Mouse (Mus musculus) retina, embryonic 14.5 days (tissue): ENCODE results near the gene Iglon5.

Source experiments
- DNase-seq: peaks from one replicate; pipeline ENCODE4 v3.0.0-alpha.2; 2015; ENCODE audit warnings: low spot score

The Iglon5 gene

DNA sequence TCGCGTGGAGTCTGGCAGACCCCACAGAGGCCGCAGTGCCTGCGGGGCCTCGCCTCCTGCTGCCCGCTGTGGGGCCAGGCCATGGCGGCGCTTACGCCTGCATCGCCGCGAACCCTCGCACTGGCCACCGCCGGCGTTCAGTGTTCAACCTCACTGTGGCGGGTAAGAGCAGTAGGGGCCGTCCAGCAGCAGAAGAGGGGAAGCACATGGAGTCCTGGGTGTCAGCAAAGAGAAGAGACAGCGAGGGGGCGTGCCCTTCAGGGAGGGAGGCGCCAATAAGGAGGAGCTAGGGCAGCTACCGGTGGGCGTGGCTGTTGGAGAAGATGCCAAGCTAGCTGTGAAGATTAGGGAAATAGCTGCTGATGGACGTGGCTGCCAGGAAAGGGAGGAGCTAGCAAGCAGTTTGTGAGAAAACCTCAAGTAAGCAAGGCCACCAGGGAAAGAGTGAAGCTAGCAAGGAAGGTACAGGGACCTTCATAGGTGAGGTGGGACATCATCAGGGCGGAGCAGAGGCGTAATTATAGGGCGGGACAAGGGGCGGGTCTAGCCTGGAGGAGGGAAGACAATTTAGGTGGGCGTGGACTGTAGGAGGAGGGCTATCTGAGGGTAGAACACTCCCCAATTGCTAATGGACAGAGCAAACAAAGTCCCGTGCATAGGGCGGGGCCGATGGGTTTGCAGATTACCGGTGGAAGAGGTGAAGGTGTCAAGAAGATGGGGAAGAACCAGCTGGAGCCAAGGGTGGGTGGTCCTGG is 24.4 kb downstream of the Iglon5 start:
- peak; percentile 92 for DNase-seq

DNA sequence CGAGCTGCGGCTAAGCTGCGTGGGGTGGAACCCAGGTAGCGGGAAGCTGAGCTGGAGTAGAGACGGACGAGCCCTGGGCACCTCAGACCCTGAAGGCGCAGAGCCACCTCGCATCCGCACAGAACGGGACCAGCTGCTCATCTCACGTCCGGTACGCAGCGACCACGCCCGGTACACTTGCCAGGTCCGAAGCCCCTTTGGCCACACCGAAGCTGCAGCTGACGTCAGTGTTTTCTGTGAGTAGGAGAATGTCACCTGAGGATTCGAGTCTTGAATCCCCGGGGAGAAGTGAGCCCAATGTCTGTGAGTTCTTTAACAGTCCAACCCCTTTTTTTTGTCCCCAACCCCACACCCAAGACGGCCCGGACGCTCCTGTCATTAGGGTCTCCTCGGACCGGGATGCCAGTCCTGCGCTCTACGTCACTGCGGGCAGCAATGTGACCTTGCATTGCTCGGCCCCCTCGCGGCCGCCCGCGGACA is 25.0 kb downstream of the Iglon5 start:
- DNase-seq = no peak

DNA sequence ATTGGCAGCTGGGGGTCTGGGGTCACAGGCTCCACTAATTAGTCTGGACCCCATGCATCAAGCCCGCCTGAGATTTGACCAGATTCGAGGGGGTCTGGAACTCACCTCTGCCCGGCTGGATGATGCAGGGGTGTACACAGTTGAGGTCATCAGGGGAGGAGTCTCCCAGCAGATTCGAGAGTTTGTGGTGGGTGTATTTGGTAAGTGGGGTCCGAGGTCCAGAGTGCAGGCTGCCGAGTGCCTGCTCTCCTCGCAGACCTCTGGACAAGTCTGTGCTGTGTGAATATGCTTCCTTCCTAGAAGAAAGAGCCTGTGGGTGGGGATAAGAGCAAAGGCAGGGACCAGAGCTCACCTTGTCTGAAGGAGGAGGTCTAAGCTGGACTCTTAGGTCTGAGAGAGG is 25.9 kb downstream of the Iglon5 start:
- DNase-seq = no peak

DNA sequence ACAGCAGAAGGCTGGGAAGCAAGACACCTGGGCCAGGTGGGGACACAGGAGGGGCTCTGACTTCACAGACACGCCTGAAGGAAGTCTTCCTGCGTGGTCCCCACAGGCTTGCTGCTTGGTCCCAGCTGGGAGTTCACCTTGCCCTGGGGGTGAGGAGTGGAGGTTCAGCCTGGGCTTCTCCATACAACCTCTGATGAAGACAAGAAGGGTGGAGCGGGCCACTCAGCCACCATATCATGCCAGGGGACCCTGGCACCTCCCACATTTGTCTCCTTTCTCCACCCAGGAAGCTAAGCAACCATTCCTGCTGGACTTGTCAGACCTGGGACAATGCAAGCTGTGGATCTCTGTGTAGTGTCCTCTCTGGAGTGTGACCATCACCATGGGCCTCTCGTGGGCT is 27.0 kb downstream of the Iglon5 start, which contains the start of gene Vsig10l:
Vsig10l (plus strand) TSS at position 301 of the 400 bp plus-strand sequence.
- DNase-seq = no peak

DNA sequence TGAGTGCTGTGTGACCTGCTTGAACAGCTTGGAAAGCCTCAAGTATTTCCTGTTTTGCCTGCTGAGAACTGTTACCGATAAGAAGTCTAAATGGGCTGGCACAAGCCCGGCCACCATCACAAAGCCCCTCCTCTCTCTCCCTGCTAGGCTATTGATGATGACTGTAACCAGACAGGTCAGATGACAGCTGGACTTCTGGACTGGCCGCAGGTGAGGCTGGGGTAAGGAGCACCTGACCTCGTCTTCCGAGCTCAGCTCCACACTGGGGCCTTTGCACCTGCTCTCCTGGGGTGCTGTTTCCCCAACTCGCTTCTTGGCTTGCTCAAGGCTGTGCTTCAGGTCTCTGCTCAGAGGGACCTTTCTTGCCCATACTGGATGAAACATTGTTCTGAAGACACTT is 35.5 kb downstream of the Iglon5 start:
- DNase-seq = no peak

DNA sequence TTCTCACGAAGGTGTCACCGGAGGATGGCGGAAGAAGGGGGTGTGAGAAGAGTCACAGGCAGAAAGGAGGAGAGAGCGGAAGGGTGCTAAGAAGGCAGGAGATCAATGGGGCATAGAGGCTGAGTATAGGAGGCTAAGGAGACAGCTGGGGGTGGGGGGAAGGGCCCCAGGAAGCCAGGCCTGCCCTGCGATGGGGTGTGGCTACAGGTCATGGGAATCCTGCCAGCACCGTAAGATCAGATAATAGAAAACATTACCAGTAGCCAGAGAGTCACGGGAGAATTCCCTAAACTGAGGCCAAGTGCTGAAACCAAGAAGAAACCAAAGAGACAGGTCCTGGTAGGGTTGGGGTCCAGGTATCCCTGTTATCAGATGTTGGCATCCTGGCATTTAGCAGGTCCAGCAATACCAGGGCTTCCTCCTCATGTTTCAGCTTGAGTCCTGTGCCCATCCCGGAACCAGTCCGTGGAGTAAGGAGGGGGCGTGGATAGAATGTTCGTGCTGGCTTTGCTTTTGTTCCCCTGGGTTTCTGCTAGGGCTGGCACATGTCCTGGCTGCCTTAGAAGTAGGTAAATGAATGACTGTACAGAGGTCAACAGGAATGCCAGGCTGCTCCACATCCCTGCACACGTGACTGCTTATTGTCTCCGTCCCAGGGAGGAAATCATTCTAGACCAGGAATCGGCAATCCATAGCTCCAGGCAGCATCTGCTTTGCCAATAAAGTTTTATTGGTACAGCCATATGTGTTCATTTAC is 36.1 kb downstream of the Iglon5 start:
- no peak for DNase-seq

DNA sequence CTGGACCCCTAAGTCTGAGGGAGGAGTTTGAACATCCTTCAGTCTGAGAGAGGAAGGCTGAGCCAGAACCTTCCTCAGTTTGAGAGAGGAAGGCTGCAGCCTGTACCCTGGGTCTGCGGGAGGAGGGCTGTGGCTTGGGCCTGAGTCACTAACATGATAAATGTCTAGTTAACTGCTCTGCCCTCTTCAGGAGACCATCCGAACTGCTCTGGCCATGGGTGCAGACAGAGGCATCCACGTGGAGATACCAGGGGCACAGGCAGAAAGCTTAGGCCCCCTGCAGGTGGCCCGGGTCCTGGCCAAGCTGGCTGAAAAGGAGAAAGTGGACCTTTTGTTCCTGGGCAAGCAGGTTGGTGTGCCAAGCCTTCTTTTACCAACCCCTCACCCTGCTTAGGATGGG is 37.3 kb downstream of the Iglon5 start:
- no peak for DNase-seq

DNA sequence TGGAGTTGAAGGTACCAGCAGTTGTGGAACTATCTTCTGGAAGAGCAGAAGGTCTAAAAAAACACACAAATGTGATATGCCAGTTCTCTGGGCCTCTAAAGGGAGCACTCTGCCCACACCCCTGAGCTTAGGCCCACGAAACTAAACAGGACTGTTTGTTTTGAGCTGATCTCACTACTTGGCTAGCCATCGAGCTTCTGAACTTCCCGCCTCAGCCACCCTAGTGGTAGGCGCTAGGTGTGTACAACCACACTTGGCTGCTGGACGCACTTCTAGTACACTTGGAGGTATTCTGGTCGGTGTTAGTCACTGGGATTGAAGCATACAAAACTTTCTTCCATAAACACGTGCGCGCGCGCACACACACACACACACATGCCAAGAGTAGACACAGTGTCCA is 38.1 kb downstream of the Iglon5 start:
- DNase-seq = no peak

DNA sequence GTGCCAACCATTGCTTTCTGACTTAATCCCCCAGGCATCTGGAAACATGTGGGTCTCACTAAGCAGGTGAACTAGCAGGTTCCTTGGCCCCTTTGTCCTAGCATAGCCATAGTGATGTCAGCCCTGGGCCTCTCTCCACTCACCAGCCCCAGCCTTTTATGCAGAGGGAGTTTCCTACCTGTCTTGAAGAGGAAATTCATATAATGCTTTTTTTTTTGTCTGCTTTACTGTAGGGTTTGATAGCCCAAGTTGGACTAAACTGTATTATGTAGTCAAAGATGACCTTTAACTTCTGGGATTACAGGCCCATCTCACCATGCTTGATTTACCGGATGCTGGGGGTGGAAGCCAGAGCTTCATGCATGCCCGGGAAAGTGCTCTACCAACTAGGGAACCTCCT is 40.1 kb downstream of the Iglon5 start:
- no peak for DNase-seq

DNA sequence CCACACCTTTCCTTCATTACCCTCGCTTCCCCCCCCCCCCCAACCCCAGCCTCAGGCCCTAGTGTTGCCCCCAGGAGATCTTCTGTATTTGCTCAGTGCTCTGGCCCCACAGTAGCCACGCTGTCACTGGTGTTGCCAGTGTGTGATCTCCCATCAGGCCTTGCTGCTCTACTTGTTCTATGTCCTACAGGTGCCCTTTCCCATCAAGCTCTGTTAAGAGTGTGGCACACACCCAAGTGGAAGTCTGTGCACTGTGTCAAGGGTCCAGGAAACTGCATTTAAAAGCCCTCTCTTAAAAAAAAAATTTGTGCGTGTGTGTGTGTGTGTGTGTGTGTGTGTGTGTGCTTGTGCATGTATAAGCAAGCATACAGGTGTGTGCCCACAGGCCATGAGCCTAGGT is 41.6 kb downstream of the Iglon5 start:
- no peak for DNase-seq

DNA sequence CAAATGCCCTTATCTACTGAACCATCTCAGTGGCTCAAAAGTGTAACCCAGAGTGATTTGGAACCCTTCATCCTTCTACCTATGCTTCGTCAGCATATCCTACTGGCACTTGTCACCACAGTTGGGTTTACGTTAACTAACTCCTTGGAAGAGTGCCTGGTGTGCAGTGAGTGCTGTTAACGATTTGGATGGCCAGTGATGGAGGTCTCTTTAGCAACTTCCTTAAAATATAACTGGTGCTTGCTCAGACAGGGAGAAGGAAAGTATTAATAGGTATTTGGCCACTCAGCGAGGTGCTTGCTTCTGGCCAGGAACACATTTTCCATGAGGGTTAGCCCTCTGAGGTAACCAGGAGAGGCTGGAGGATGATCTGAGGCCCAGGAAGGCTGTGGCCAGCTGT is 42.1 kb downstream of the Iglon5 start:
- DNase-seq = no peak

DNA sequence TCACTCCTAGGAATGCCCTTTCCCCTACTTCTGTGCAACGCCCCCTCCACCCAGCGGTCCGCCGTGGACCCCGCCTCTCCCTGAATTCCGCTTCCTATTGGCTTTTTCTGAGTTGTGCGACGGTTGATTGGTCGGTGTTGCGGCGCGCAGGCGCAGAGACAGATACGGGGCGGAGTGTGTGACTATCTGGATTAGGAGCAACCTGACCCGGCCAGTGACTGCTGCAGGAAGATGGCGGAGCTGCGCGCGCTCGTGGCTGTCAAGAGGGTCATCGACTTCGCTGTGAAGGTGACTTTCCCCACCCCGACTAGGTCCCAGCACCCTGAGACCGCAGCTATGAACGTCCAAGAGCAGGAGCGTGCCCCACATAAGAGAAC is 46.0 kb downstream of the Iglon5 start, which contains the start of the genes Etfb and Gm45233:
Etfb (plus strand) TSS at position 167 of the 377 bp plus-strand sequence.
Gm45233 (plus strand) TSS at position 212 of the 377 bp plus-strand sequence.
- DNase-seq = peak; percentile 94

DNA sequence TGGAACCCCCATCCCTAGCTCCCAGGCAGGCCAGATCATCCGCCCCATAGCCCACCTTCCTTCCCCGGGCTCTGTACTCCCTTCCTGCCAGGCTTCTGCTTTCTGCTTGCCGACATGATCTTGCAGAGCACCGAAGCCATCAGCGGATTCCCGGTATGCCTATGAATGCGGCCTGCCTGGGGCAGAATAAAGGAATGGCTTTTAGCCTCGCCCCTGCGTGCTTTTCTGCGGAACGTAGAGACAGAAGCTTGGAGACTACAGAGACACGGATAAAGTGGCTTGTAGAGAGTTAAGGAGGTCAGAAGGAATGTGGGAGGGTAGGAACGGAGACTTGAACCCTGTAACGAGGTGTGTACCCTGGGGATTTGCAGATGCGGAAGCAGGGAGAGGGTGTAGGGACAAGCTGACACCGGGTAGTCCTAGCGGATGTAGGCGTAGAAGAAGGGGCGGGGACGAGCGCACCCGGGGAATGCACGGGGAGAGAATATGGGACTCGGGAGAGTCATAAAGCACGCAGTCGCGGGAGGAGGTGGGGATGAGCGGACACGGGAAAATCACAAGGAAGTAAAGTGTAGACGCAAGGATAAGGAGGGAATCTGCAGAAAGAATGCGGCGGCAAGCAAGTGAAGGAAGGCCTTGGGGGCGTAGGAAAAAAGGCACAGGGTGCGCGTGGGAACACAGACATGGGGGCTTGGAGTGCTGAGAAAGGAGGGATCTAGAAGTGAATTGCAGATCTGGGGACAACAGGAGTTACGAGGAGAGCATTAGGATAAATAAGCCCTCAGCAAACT is 46.6 kb downstream of the Iglon5 start:
- peak; percentile 64 for DNase-seq

DNA sequence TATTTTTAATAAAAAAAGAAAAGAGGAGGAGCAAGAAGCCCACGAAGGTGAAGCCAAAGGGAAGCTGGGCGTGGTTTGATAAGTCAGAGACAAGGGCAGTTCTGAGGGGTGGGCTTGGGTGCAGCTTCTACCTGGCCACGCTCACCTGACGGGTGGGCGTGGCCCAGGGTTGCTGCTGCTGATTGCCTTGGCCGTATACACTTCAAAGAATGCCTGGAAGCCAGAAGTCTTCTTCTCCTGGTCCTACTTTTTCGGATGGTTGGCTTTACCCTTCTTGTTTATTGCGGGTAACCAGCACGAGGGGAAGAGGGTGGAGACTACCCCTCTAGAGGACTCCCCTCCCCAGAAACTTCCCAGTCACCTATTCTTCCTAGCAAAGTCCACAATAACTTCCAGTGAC is 47.2 kb downstream of the Iglon5 start:
- no peak for DNase-seq

DNA sequence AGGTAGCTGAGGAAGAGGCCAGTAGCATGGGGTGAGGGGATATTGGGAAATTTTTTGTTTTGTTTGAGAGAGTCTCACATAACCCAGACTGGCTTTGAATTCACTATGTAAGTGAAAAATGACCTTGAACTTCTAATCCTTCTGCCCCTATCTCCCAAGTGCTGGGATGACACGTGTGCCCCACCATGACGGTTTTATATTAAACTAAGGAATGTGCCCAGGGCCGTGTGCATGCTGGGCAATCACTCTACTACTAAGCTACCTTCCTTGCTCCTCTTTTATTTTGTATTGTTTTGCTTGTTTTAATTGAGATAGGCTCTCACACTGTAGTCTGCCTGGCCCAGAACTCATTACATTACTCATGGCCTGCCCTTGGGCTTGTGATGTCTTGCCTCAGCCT is 48.8 kb downstream of the Iglon5 start:
- DNase-seq = no peak

DNA sequence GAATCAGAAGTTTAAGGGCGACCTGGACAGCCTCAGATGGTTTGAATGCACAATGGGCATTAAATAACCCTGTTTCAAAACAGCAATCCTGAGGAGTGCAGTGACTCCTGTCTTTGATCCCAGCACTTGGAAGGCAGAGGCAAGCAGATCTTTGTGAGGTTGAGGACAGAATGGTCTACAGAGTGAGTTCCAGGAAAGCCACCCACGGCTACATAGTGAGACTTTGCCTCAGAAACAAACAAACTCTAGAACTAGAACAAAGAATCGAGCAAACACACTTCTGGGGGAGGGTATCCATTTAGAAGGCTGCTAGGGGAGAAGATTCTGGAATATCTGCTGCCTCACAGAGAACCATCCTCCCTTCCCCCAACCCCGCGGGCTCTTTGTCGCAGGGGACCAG is 49.4 kb downstream of the Iglon5 start, which contains the start of gene Cldnd2:
Cldnd2 (plus strand) TSS at position 301 of the 400 bp plus-strand sequence.
- DNase-seq = no peak

DNA sequence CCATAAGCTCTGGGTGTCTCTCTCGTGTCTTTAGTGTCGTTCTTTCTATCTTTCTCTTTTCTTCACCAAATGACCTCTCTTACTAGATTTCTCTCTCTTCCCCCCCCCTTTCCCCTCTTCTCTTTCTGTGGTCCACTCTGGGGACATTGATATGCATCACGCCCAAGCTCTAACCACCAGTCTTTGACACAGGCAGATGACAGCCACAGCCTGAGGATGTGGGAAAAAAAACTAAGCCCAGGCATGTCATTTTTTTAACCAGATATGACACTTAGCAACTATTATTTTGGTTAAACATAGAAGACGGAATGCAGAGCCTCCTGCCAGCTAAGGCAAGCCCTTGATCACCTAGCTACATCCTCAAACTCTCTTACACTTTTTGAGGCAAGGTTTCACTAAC is 51.3 kb downstream of the Iglon5 start:
- DNase-seq = no peak

DNA sequence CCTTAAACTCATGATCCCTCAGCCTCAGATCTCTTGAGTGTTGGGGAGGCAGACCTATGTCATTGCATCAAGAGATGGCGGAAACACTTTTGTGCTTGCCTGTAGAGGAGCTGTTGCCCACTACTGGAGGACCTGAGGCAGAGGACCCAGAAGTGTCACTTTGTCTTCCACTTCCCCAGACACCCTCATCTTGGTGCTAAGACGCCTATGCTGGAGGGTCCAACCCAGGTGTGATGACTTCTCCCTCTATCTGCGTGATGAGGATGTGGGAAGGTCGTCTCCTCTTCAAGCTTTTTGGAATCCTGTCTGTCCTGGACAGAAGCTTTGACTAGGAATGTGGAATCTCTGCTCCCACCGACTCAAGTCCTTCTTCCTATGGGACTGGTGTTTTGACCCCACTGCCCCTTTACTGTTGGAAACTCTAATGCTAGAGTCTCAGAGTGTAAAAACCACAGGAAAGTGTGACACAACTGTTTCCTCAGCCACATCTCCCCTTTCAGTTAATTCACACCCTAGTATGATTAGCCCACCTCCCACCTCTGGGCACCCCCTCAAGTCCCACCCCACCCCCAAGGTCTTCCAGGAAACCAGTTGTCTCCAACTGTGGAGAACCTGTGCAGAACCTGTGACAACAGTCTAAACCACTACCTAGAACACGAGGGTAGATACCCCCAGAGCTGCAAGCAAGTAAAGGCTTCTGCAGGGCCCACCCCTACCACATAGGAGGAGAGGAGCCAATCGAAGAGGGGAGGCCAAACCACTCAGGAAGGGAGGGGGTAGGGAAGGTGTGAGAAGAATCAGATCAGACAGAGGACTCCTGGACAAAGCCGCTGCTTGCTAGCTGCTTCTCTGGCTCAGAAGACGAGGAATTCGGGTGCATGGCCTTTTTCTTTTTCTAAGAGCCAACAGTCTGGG is 53.3 kb downstream of the Iglon5 start, which contains the start of gene Nkg7:
Nkg7 (plus strand) TSS at position 733 of the 915 bp plus-strand sequence.
- no peak for DNase-seq

DNA sequence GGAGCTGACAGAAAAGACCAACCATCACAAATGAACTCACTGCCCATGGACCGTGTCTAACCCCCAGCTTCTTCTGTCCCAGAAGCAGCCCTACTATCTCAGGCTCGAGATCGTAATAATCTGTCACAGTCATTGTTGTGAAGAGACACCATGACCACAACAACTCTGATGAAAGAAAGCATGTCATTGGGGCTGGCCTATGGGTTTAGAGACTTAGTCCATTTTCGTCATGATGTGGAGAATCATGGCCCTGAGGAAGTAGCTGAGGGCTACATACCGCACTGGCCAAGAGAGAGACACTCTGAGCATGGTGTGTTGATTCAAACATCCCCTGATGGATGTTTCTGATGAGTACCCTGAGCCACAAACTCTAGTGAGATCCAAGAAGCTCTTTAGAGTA is 55.2 kb downstream of the Iglon5 start:
- no peak for DNase-seq

DNA sequence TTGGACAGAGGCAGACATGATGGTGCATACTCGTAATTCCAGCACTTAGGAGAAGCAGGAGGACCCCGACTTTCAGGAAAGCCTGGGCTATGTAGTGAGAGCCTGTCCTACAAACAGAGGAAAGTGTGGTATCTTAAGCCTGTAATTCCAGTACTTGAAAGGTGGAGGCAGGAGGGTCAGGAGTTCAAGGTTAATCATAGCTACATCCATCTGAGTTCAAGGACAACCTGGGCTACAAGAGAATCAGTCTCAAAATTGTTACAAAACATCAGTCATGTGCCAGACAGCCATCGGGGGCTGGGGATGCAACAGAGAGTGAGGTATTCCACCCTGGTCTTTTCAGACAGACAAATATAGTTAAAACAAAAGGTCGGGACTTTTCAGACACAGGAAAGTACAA is 57.0 kb downstream of the Iglon5 start:
- DNase-seq = no peak

DNA sequence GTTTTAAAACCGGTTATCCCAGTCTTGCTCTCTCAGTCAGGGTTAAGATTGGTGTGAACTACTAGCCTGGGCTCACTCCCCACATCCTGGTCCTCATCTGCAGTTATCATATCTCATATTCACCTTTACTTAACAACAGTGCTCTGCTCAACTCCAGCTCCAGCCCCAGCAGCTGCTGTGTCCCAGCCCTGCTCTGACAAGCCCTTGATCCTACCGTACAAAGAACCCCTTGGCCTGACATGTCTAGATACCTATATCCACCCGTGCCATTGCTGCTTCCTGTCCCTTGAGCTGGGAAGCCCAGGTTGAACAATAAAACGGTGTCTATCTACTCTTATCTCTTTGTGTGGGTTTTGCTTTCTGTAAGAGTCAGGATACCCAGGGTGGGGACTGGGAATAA is 60.4 kb downstream of the Iglon5 start:
- DNase-seq = no peak
